Mouse (Mus musculus) small intestine, adult 2 months (tissue): ENCODE data around the gene Cpox.

ENCODE experiments used
- CTCF ChIP-seq: fragments of 200-500 bp; IDR thresholded peaks from 2 replicates; pipeline ENCODE4 v1.5.1; 2012; ENCODE audit warnings: low read depth, mild to moderate bottlenecking, control low read depth, inconsistent platforms, low read length, moderate library complexity, mixed read lengths; ENCODE audit not compliant: insufficient replicate concordance, insufficient read length; ENCODE audit errors: extremely low read depth
- POLR2A ChIP-seq: fragments of 200-500 bp; IDR thresholded peaks from 2 replicates; pipeline ENCODE4 v1.6.1; 2012; ENCODE audit warnings: low read depth, mild to moderate bottlenecking, control low read depth, inconsistent platforms, low read length, moderate library complexity

DNA sequence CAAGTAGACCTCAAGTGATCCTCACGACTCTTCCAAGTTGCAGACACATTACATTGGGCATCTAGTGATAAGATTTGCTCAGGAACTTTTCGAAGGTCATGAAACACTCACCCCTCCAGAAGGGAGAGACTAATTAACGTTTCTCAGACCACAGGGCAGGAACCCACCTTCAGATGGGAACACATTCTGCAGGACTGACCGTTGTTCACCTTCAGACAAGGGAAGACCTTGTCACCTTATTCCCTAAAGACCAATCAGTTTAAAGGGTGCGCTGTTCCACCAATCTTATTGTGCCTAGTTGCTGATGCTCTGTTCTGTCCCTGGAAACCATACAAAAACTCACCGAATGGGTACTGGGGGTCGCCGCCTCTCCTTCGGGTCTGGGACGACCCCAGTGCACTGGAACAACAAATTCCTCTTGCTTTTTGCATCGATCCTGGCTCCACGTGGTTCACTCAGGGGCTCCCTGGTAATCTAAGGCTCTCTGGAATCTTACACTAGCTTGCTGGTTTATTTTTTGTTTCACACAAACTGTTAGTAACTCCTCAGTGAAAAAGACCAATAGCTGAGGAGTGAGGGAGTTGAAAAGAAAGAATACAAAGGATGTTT lies 30.8 kb downstream of the Cpox start:
- TF ChIP-seq CTCF (no peak), POLR2A (no peak)
